Mouse (Mus musculus) lung, postnatal 0 days (tissue): ENCODE results near the gene Rdh14.

Experiments
- CTCF ChIP-seq: IDR thresholded peaks from 2 replicates; pipeline ENCODE4 v1.5.1; 2016; ENCODE audit warnings: antibody characterized with exemption, mild to moderate bottlenecking
- EP300 ChIP-seq: IDR thresholded peaks from 2 replicates; pipeline ENCODE4 v1.6.1; 2016; ENCODE audit warnings: antibody characterized with exemption, mild to moderate bottlenecking, control low read depth

- peak; percentile 83 for TF ChIP-seq CTCF
- 0 out of 2 replicates have a peak, but pooled peaks have one; percentile 47 for TF ChIP-seq EP300
Measured at GRCm38 (mm10) chr12:10390671-10391441, at the start of gene Rdh14.
